Mouse (Mus musculus): Measurements from ENCODE around the gene Prkn.

- no peak for TF ChIP-seq CTCF (IDR thresholded peaks at IDR 0.05; ENCODE audit: low read depth, low read length)
- TF ChIP-seq POLR2AphosphoS5 (IDR thresholded peaks at IDR 0.05; ENCODE audit: insufficient replicate concordance, low read depth, low read length), result no peak
Observed at GRCm38 (mm10) chr17:12094827-12095590, 1254.8 kb downstream of the Prkn start.

All from G1E (cell line).